Mouse (Mus musculus) Patski (cell line): ENCODE measurements around the gene Cdh16. TPM values are rescaled to one million over a fixed set of nuclear protein-coding genes. Genes with fewer than 3 reads are reported as not detected.

ENCODE experiments used
- ATAC-seq: fragments of 100-300 bp; one replicate; pipeline ENCODE4 v1.8.0; 2021
- CTCF ChIA-PET: fragments of 350-600 bp; sonication (Branson Sonifier 250); formaldehyde crosslinking; loops from one replicate; lab custom pipeline; 2022; ENCODE audit warnings: inconsistent platforms; lab: Charles Lee
- POLR2A ChIA-PET: fragments of 350-600 bp; sonication (Branson Sonifier 250); formaldehyde crosslinking; loops from one replicate; lab custom pipeline; 2022; ENCODE audit warnings: antibody characterized with exemption, inconsistent platforms; lab: Charles Lee
- DNase-seq: peaks from one replicate; pipeline ENCODE4 v3.0.0-alpha.2; 2011; ENCODE audit warnings: low read depth, low spot score
- H3K27me3 ChIP-seq: fragments of 371-371 bp; one replicate; pipeline ENCODE4 v1.5.1; 2021
- CTCF ChIP-seq: fragments of 100-300 bp; IDR thresholded peaks from one replicate; pipeline ENCODE4 v1.5.1; 2021
- in situ Hi-C: fragments of 300-500 bp; cut with MboI; formaldehyde crosslinking; loops from 3 replicates; pipeline ENCODE4 v1.11.1; 2018; ENCODE audit warnings: low pct_unique_long_range_greater_than_20kb, mixed read lengths
- polyA plus RNA-seq: library from polyadenylated mRNA; unstranded; gene quantifications from one replicate; pipeline ENCODE4 v1.2.3, GENCODE M21; 2021

The Cdh16 gene
- polyA plus RNA-seq, 1 experiment from 2014 or later, result 738 TPM

GRCm38 (mm10) chr8:104564633-104565456 lies 59.4 kb downstream of the Cdh16 start:
- in situ Hi-C loops, result loop anchor here (25.0 kb wide), 2 partner anchors 228 to 428 kb away; partner anchors contain the start of gene Cmtm3
- POLR2A ChIA-PET, result no interaction called here
- DNase-seq, result peak; percentile 20
- CTCF ChIA-PET, result no interaction called here
- TF ChIP-seq CTCF, result peak; percentile 83
- peak; percentile 60 for ATAC-seq
- H3K27me3 ChIP-seq, result no peaks in the 10 kb centered on the region

- ATAC-seq (no peak), DNase-seq (no peak)
- POLR2A ChIA-PET, result no interaction called here
- CTCF ChIA-PET, result interaction anchor here (0.7 kb wide), 1 partner anchor 10 kb away, joined by 3 read pairs; no protein-coding TSS in a partner anchor
- no peaks in the 10 kb centered on the region for H3K27me3 ChIP-seq
- in situ Hi-C loops, result loop anchor here (25.0 kb wide), 2 partner anchors 223 to 423 kb away; partner anchors contain the start of gene Cmtm3
- no peak for TF ChIP-seq CTCF
Observed at GRCm38 (mm10) chr8:104560731-104561130, 63.5 kb downstream of the Cdh16 start.

- ChIA-PET POLR2A (interaction anchor here (0.6 kb wide), 2 partner anchors 33 to 78 kb away, joined by 4 read pairs; no protein-coding TSS in a partner anchor), CTCF (no interaction called here)
- in situ Hi-C loops, result loop anchor here (25.0 kb wide), 2 partner anchors 220 to 420 kb away; partner anchors contain the start of gene Cmtm3
- peaks cover 9% of the 10 kb centered on the region for H3K27me3 ChIP-seq
- no peak for ATAC-seq
- DNase-seq, result no peak
- no peak for TF ChIP-seq CTCF
Observed at GRCm38 (mm10) chr8:104557226-104557625, 67.0 kb downstream of the Cdh16 start.

- no peak for DNase-seq
- in situ Hi-C loops, result loop anchor here (25.0 kb wide), 2 partner anchors 218 to 418 kb away; partner anchors contain the start of gene Cmtm3
- no peak for TF ChIP-seq CTCF
- POLR2A ChIA-PET, result no interaction called here
- CTCF ChIA-PET, result interaction anchor here (1.0 to 1.9 kb wide), 2 partner anchors 16 to 113 kb away, joined by 3 to 6 read pairs; partner anchors contain the start of gene Dync1li2
- no peak for ATAC-seq
- peaks cover 9% of the 10 kb centered on the region for H3K27me3 ChIP-seq
Observed at GRCm38 (mm10) chr8:104555191-104555590, 69.0 kb downstream of the Cdh16 start.

Other genes with a start within 250 kb of the Cdh16 start
- gene Cmtm4, start 228.6 kb downstream of the Cdh16 start, polyA plus RNA-seq, result 39.8 TPM
- 93.1 TPM for gene Dync1li2, start 181.3 kb downstream of the Cdh16 start, polyA plus RNA-seq
- gene Terb1, start 114.5 kb downstream of the Cdh16 start, polyA plus RNA-seq, result 0.46 TPM
- gene Nae1, start 89.8 kb downstream of the Cdh16 start, polyA plus RNA-seq, result 73.2 TPM
- 1.2 TPM for gene Car7, start 89.7 kb downstream of the Cdh16 start, polyA plus RNA-seq
- 3.5 TPM for gene Pdp2, start 32.9 kb downstream of the Cdh16 start, polyA plus RNA-seq
- gene Rrad, start 6.9 kb upstream of the Cdh16 start, polyA plus RNA-seq, result 56.1 TPM
- 117 TPM for gene Ciao2b, start 17.6 kb upstream of the Cdh16 start, polyA plus RNA-seq
- gene Ces2a, start 109.6 kb upstream of the Cdh16 start, polyA plus RNA-seq, result not detected
- gene Ces2b, start 207.2 kb upstream of the Cdh16 start, polyA plus RNA-seq, result not detected
- not detected for gene Ces2c, start 222.7 kb upstream of the Cdh16 start, polyA plus RNA-seq